Mouse (Mus musculus): ENCODE results near the gene Akr1c19. TPM values are rescaled to one million over a fixed set of nuclear protein-coding genes. Genes with fewer than 3 reads are reported as not detected.
"Not testable (repeated sequence)": the region's sequence is repeated elsewhere in the genome, so short reads cannot be mapped to it uniquely, and the experiment has no call there.

Gene Akr1c19
- polyA plus RNA-seq, 1 experiment: 2.4 TPM

DNA sequence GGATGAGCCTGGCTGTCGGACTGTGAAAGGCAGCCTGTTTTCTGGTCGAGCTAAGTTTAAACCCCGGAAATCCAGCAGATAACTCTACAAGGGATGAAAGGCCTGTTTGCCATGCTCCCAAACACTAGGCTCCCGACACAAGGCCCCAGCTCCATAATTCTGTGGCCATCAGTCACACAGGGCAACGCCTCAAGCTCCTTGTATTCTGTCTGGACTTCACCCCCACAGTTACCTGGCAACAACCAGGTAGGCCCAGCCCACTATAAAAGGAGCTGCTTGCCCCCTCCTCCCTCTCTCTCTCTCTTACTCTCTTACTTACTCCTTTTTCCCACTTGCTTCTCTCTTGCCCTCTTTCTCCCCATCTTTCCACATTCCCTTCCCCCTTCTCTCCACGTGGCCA, 28.8 kb downstream of the Akr1c19 start:
- no peak overlapping the region for H3K4me3 ChIP-seq (replicated peaks; ENCODE audit: control insufficient read depth, low read depth, low read length)
- no peak for TF ChIP-seq POLR2A (IDR thresholded peaks at IDR 0.05; ENCODE audit: borderline replicate concordance, control insufficient read depth, low read depth, low read length)
- TF ChIP-seq CTCF (IDR thresholded peaks at IDR 0.05; ENCODE audit: control insufficient read depth, insufficient read depth, low read length): no peak
- WGBS: 77% methylated on average over 6 of the region's 6 CpGs
- no peaks in the 10 kb centered on the region for H3K4me1 ChIP-seq (ENCODE audit: control insufficient read depth, insufficient read depth, low read length)
- no peak overlapping the region for H3K27ac ChIP-seq (ENCODE audit: control insufficient read depth, insufficient read depth, low read depth, low read length, poor library complexity)

GRCm38 (mm10) chr13:4264612-4265011, 36.1 kb downstream of the Akr1c19 start:
- TF ChIP-seq POLR2A (IDR thresholded peaks at IDR 0.05; ENCODE audit: borderline replicate concordance, control insufficient read depth, low read depth, low read length) (no peak), CTCF (IDR thresholded peaks at IDR 0.05; ENCODE audit: control insufficient read depth, insufficient read depth, low read length) (no peak)
- Histone ChIP-seq H3K27ac (ENCODE audit: control insufficient read depth, insufficient read depth, low read depth, low read length, poor library complexity) (no peak overlapping the region), H3K4me3 (replicated peaks; ENCODE audit: control insufficient read depth, low read depth, low read length) (no peak overlapping the region), H3K4me1 (ENCODE audit: control insufficient read depth, insufficient read depth, low read length) (no peaks in the 10 kb centered on the region)
- 79% methylated on average over 3 of the region's 3 CpGs for WGBS

DNA sequence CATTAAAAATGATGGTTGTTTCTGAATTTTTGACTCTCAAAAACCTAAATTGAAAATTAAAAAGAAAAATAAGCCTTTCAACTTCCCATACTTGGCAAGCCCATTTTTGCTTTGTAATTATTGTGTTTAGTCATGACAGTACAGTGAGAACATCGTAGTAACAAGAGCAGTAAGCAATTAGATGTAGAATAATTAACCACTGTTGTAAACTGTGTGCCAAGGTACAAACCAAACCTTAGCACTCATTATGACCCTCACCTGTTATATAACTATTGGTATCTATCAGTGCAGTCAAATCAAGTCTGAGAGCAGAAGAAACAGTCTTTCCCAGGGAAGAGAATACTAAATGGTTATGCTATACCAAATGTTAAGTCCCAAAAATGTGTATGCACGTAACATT, 36.5 kb downstream of the Akr1c19 start:
- WGBS: 84% methylated on average over 2 of the region's 2 CpGs
- TF ChIP-seq CTCF (IDR thresholded peaks at IDR 0.05; ENCODE audit: control insufficient read depth, insufficient read depth, low read length) (no peak), POLR2A (IDR thresholded peaks at IDR 0.05; ENCODE audit: borderline replicate concordance, control insufficient read depth, low read depth, low read length) (no peak)
- Histone ChIP-seq H3K27ac (ENCODE audit: control insufficient read depth, insufficient read depth, low read depth, low read length, poor library complexity) (no peak overlapping the region), H3K4me3 (replicated peaks; ENCODE audit: control insufficient read depth, low read depth, low read length) (no peak overlapping the region), H3K4me1 (ENCODE audit: control insufficient read depth, insufficient read depth, low read length) (no peaks in the 10 kb centered on the region)

DNA sequence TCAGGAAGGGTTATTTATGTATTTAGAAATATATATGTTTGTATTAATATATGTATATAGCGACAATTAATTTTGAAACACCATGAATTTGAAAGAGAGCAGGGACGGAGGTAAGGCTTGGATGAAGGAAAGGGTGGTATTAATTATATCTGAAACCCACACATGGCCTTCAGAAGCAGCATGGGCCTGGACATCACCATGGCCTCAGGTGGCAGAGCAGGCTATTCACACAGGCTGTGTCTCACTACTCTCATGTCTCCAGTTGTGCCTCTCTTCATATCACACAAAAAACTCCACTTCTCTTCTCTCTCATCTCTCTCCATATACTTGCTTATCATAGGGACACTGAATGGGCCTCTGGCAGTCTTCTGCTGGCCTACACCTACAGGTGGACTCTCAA, 37.0 kb downstream of the Akr1c19 start:
- H3K4me1 ChIP-seq (ENCODE audit: control insufficient read depth, insufficient read depth, low read length); H3K27ac ChIP-seq (ENCODE audit: control insufficient read depth, insufficient read depth, low read depth, low read length, poor library complexity); H3K4me3 ChIP-seq (replicated peaks; ENCODE audit: control insufficient read depth, low read depth, low read length): not testable (repeated sequence)
- 78% methylated on average over 2 of the region's 2 CpGs for WGBS

- Histone ChIP-seq H3K4me1 (ENCODE audit: control insufficient read depth, insufficient read depth, low read length) (no peaks in the 10 kb centered on the region), H3K4me3 (replicated peaks; ENCODE audit: control insufficient read depth, low read depth, low read length) (no peak overlapping the region), H3K27ac (ENCODE audit: control insufficient read depth, insufficient read depth, low read depth, low read length, poor library complexity) (no peak overlapping the region)
- TF ChIP-seq CTCF (IDR thresholded peaks at IDR 0.05; ENCODE audit: control insufficient read depth, insufficient read depth, low read length) (no peak), POLR2A (IDR thresholded peaks at IDR 0.05; ENCODE audit: borderline replicate concordance, control insufficient read depth, low read depth, low read length) (no peak)
Observed at GRCm38 (mm10) chr13:4270860-4271259, 42.4 kb downstream of the Akr1c19 start.

GRCm38 (mm10) chr13:4277526-4277925, 49.0 kb downstream of the Akr1c19 start:
- no peaks in the 10 kb centered on the region for H3K4me1 ChIP-seq (ENCODE audit: control insufficient read depth, insufficient read depth, low read length)
- H3K4me3 ChIP-seq (replicated peaks; ENCODE audit: control insufficient read depth, low read depth, low read length): no peak overlapping the region
- no peak for TF ChIP-seq POLR2A (IDR thresholded peaks at IDR 0.05; ENCODE audit: borderline replicate concordance, control insufficient read depth, low read depth, low read length)
- TF ChIP-seq CTCF (IDR thresholded peaks at IDR 0.05; ENCODE audit: control insufficient read depth, insufficient read depth, low read length): no peak
- no peak overlapping the region for H3K27ac ChIP-seq (ENCODE audit: control insufficient read depth, insufficient read depth, low read depth, low read length, poor library complexity)
- 69% methylated on average over 2 of the region's 2 CpGs for WGBS

- TF ChIP-seq CTCF (IDR thresholded peaks at IDR 0.05; ENCODE audit: control insufficient read depth, insufficient read depth, low read length) (no peak), POLR2A (IDR thresholded peaks at IDR 0.05; ENCODE audit: borderline replicate concordance, control insufficient read depth, low read depth, low read length) (no peak)
- Histone ChIP-seq H3K4me3 (replicated peaks; ENCODE audit: control insufficient read depth, low read depth, low read length) (no peak within 1 kb of the TSS), H3K4me1 (ENCODE audit: control insufficient read depth, insufficient read depth, low read length) (no peaks in the 10 kb centered on the region), H3K27ac (ENCODE audit: control insufficient read depth, insufficient read depth, low read depth, low read length, poor library complexity) (no peak within 1 kb of the TSS)
- 38% methylated on average over 4 of the region's 4 CpGs for WGBS
Observed at GRCm38 (mm10) chr13:4279284-4279683, 50.8 kb downstream of the Akr1c19 start, which contains the start of gene Akr1c12. Gene Akr1c12, minus strand, starts transcription at chr13:4279433.

DNA sequence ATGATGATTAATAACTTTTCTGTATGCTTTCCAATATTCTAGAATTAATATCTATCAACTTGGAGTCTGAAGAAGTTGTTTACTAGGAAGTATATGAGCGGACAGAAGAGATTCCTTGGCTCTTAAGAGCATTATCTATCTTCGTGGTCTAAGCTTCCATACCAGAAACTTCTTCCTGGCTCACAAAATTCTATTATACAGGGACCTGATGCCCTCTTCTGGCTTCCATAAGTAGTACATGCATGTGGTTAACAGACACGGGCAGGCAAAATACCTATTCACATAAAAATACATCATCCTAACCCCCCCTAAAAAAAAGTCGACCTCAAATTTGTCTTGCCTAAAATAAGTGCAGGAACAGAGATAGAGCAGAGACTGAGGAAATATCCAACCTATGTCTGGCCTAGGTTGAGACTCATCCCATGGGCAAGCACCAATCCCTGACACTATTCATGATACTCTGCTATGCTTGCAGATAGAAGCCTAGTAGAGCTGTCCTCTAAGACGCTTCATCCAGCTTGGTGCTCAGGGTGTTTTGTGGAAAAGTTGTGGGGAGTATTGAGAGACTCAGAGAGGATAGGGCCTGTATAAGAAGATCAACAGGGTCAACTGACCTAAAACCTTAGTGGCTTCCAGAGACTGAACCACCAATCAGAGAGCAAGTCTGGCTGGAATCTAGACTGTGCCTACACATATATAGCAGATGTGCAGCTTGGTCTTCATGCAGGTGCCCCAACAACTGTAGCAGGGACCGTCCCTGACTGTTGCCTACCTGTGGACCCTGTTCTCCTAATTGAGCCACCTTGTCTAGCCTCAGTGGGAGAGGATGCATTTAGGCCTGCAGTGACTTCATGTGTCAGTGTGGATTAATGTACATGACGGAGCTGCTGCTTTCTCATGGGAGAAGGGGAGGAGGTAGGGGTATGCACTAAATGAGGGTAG, 53.2 kb downstream of the Akr1c19 start:
- no peak for TF ChIP-seq POLR2A (IDR thresholded peaks at IDR 0.05; ENCODE audit: borderline replicate concordance, control insufficient read depth, low read depth, low read length)
- TF ChIP-seq CTCF (IDR thresholded peaks at IDR 0.05; ENCODE audit: control insufficient read depth, insufficient read depth, low read length): no peak
- Histone ChIP-seq H3K27ac (ENCODE audit: control insufficient read depth, insufficient read depth, low read depth, low read length, poor library complexity) (no peak overlapping the region), H3K4me1 (ENCODE audit: control insufficient read depth, insufficient read depth, low read length) (no peaks in the 10 kb centered on the region), H3K4me3 (replicated peaks; ENCODE audit: control insufficient read depth, low read depth, low read length) (no peak overlapping the region)
- WGBS: 29% methylated on average over 7 of the region's 7 CpGs

Data from bone marrow, adult 2 months (tissue).